Mouse (Mus musculus) embryonic facial prominence, embryonic 12.5 days (tissue): ENCODE data around the gene Naip1. TPM values are rescaled to one million over a fixed set of nuclear protein-coding genes. Genes with fewer than 3 reads are reported as not detected.
"Not testable (repeated sequence)": the region's sequence is repeated elsewhere in the genome, so short reads cannot be mapped to it uniquely, and the experiment has no call there.

Experiments
- ATAC-seq: fragments of 200-750 bp; cut with Nextera tagmentation; 2 replicates; pipeline ENCODE4 v1.8.0; 2017; ENCODE audit not compliant: insufficient number of reproducible peaks, insufficient read depth, low FRiP score, low TSS enrichment
- H3K27ac ChIP-seq: fragments of 300-500 bp; sonication (generic); 2 replicates; pipeline ENCODE4 v1.5.1; 2016; ENCODE audit warnings: mild to moderate bottlenecking
- H3K27me3 ChIP-seq: fragments of 300-500 bp; sonication (generic); 2 replicates; pipeline ENCODE4 v1.6.1; 2016; ENCODE audit warnings: mild to moderate bottlenecking, moderate library complexity
- H3K36me3 ChIP-seq: fragments of 300-500 bp; sonication (generic); 2 replicates; pipeline ENCODE4 v1.6.1; 2016; ENCODE audit warnings: mild to moderate bottlenecking
- H3K4me1 ChIP-seq: fragments of 300-500 bp; sonication (generic); 2 replicates; pipeline ENCODE4 v1.6.1; 2016
- H3K4me2 ChIP-seq: fragments of 300-500 bp; sonication (generic); replicated peaks from 2 replicates; pipeline ENCODE4 v1.6.1; 2016; ENCODE audit warnings: mild to moderate bottlenecking, moderate library complexity
- H3K4me3 ChIP-seq: fragments of 300-500 bp; sonication (generic); 2 replicates; pipeline ENCODE4 v1.5.1; 2016; ENCODE audit warnings: mild to moderate bottlenecking
- H3K9ac ChIP-seq: fragments of 300-500 bp; sonication (generic); 2 replicates; pipeline ENCODE4 v1.6.1; 2016; ENCODE audit warnings: mild to moderate bottlenecking, moderate library complexity
- H3K9me3 ChIP-seq: fragments of 300-500 bp; sonication (generic); 2 replicates; pipeline ENCODE4 v1.6.1; 2016; ENCODE audit warnings: mild to moderate bottlenecking, moderate library complexity
- WGBS: fragments of 180-500 bp; shearing (Covaris S2); methylation state at CpG from one replicate; pipeline ENCODE4 v1.1.7; 2016; 5-methylcytosine and 5-hydroxymethylcytosine counted together
- polyA plus RNA-seq: library from polyadenylated mRNA; unstranded; fragments of >200 nt; fragmentation: Nextera tagmentation; extraction: Ambion mirVana; gene quantifications from 2 replicates; pipeline ENCODE4 v1.2.1, GENCODE M21; 2016

Naip1 gene
- polyA plus RNA-seq: not detected in 2 replicates

DNA sequence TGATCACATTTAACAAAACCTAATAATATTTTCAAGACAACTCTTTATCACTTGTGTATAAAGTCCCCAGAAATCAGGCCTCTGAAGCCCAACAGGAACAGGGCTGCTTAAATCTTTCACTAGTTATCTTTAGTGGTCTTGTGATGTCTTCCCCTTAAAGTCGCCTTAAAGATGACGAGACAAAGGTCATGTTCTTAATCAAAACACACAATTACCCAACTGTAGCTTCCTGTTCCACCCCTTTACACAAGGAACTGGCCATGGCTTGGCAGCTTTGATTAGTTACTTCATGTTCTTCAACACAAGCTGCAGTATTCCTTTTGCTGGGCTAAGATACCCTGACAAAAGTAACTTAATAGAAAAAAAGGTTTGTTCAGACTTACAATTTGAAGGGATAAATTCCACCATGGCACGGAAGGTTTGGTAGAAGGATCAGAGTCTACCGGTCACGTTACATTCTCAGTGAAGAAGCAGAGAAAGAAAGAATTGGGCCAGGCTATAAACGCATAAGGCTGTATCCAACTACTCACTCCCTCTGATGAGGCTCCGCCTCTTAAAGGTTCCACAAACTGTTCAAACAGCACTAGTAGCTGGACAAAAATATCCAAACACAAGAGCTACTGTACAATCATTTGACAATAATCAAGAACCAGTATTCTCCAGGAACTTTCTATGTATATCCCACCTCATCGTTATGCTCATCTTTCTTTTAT is at the start of gene Naip1:
Gene Naip1, minus strand, starts transcription at position 455 of the 713 bp plus-strand sequence.
- ATAC-seq, H3K27ac ChIP-seq, H3K9me3 ChIP-seq, H3K27me3 ChIP-seq, H3K4me1 ChIP-seq, H3K9ac ChIP-seq, H3K4me2 ChIP-seq, H3K4me3 ChIP-seq, H3K36me3 ChIP-seq: not testable (repeated sequence)
- 79% methylated on average over 8 of the region's 8 CpGs for WGBS

DNA sequence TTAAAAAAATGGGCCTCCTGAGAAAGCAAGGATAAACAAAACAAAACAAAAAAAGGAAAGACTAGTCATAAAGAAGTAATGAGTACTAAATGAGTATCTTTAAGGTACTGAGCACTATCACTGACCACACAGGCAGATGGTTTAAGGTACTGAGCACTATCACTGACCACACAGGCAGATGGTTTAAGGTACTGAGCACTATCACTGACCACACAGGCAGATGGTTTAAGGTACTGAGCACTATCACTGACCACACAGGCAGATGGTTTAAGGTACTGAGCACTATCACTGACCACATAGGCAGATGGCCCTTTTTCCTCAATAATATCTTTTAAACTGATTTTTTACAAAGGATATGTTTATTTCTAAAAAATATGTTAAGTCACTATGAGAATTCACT is 47.0 kb upstream of the Naip1 start:
- H3K4me2 ChIP-seq, H3K27ac ChIP-seq, H3K9ac ChIP-seq, ATAC-seq, H3K36me3 ChIP-seq, H3K27me3 ChIP-seq, H3K4me1 ChIP-seq, H3K9me3 ChIP-seq, H3K4me3 ChIP-seq: not testable (repeated sequence)

DNA sequence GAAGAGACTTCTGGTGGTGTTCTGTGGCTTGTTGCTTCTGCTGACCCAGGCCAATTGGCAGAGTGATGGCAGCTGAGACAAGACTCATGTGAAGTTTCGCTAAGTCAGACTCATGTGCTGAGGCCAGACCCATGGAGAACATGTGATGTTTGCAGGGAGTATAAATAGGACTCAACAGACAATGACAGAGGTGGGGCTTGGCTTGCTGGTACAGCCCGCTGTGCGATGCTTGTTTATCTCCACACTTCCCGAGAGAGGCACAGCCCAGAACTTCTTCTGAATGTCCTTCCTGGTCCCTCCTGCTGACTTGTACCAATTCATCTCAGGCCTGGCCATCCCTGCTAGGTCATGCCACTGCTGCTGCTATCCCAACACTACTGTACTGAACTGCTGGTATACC is 42.7 kb upstream of the Naip1 start:
- no peaks in the 10 kb centered on the region for H3K36me3 ChIP-seq
- no peak overlapping the region for H3K27ac ChIP-seq
- H3K4me3 ChIP-seq: no peak overlapping the region
- no peak for ATAC-seq
- H3K4me2 ChIP-seq: no peak overlapping the region
- H3K9me3 ChIP-seq: no peaks in the 10 kb centered on the region
- no peaks in the 10 kb centered on the region for H3K27me3 ChIP-seq
- 83% methylated on average over 4 of the region's 4 CpGs for WGBS
- peaks cover 7% of the 10 kb centered on the region for H3K4me1 ChIP-seq
- H3K9ac ChIP-seq: no peak overlapping the region

DNA sequence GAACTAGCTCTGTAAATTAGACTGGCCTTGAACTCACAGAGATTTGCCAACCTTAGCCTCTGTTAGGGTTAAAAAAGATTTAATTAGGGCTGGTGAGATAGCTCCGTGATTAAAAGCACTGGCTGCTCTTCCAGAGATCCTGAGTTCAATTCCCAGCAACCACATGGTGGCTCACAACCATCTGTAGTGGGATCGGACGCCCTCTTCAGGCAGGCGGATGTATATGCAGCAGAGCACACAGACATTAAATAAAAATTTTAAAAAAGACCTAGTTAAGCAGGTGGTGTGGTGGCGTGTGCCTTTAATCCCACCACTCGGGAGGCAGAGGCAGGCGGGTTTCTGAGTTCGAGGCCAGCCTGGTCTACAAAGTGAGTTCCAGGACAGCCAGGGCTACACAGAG is 41.7 kb upstream of the Naip1 start:
- H3K4me2 ChIP-seq, H3K9me3 ChIP-seq, H3K27me3 ChIP-seq, H3K36me3 ChIP-seq, H3K27ac ChIP-seq, H3K4me3 ChIP-seq, H3K4me1 ChIP-seq, ATAC-seq, H3K9ac ChIP-seq: not testable (repeated sequence)
- WGBS: 60% methylated on average over 8 of the region's 8 CpGs

DNA sequence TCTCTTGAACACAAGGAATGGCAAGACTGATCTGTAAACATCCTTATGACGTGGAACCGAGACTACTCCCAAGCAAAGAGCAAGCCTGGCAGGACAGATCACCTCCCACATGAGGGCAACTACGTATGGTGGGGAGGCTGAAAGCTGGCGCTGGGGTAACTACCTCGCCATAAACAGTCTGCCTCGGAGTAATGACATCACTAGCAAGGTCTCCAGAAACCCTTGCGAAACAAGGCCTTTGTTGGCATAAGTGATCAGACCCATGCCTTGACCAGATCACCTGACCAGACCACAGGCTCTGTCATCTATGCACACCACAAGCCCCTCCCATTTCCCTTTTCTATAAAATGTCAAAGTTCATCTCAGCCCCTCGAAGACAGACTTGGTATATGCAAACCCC is 40.6 kb upstream of the Naip1 start:
- H3K27ac ChIP-seq: no peak overlapping the region
- H3K36me3 ChIP-seq: peaks cover 4% of the 10 kb centered on the region
- peaks cover 7% of the 10 kb centered on the region for H3K4me1 ChIP-seq
- no peaks in the 10 kb centered on the region for H3K27me3 ChIP-seq
- H3K4me2 ChIP-seq: no peak overlapping the region
- H3K9me3 ChIP-seq: no peaks in the 10 kb centered on the region
- no peak for ATAC-seq
- no peak overlapping the region for H3K9ac ChIP-seq
- no peak overlapping the region for H3K4me3 ChIP-seq
- 74% methylated on average over 8 of the region's 8 CpGs for WGBS

DNA sequence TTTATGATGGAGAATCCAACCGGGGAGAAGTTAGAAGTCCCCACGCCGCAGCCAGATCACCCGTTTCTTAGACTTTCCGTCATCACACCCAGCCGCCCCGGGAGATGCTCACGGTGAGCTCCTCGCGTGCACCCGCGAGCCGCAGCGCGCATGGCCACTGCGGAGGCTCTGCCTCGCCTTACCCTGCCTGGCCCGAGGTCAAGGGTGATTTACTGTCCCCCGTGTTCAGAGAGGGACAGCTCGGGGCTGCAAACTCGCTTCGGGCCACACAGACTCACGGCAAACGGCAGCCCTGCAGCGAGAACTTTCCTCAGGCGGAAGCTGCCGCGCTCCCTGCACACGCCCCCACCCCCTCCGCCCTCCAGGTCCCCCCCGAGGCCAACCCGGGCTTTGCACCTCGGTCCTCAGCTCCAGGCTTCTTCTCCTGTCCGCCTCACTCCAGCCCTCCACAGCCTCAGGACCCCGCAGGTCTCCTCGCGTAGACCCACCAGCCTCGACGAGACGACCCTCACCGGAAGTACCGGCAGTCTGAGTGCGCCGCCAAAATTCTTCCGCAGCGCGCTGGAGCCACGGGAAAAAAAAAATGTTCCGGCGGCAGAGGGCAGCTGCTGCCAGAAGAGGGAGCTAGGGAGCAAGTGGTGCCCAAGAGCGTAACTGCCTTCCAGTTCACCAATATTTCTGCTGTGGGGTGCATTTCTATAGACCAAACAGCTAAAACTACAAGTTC is 39.6 kb upstream of the Naip1 start, which contains the start of gene Gtf2h2:
Gene Gtf2h2, minus strand, starts transcription at position 519 of the 727 bp plus-strand sequence.
- Histone ChIP-seq H3K4me1 (peaks cover 7% of the 10 kb centered on the region), H3K4me2 (peak within 1 kb of the TSS; percentile 71), H3K27me3 (no peaks in the 10 kb centered on the region), H3K36me3 (peaks cover 15% of the 10 kb centered on the region), H3K27ac (peak within 1 kb of the TSS; percentile 85), H3K4me3 (peak within 1 kb of the TSS; percentile 95), H3K9ac (peak within 1 kb of the TSS; percentile 87), H3K9me3 (no peaks in the 10 kb centered on the region)
- under 1% methylated on average over 51 of the region's 51 CpGs for WGBS
- peak; percentile 86 for ATAC-seq

DNA sequence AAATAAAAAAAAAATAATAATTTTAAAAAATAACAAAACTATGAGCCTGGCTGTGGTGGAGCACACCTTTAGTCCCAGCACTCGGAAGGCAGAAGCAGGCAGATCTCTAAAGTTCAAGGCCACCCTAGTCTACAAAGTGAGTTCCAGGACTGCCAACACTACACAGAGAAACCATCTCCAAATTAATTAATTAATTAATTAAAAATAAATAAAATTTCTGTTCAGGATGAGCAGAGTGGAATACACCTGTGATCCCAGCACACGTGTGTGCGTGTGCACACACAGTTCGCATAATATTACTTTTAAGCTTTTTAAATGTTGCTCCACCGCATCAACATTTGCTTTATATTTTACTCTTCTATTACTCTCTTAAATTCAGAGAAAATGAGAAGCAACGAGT is 39.0 kb upstream of the Naip1 start:
- Histone ChIP-seq H3K9ac (peak overlapping the region; percentile 87), H3K4me2 (peak overlapping the region; percentile 71), H3K4me3 (peak overlapping the region; percentile 95), H3K4me1 (peaks cover 7% of the 10 kb centered on the region), H3K36me3 (peaks cover 20% of the 10 kb centered on the region), H3K27me3 (no peaks in the 10 kb centered on the region), H3K9me3 (no peaks in the 10 kb centered on the region), H3K27ac (peak overlapping the region; percentile 85; the same call in 1 of the 2 replicates)
- 15% methylated on average over 6 of the region's 6 CpGs for WGBS
- no peak for ATAC-seq

DNA sequence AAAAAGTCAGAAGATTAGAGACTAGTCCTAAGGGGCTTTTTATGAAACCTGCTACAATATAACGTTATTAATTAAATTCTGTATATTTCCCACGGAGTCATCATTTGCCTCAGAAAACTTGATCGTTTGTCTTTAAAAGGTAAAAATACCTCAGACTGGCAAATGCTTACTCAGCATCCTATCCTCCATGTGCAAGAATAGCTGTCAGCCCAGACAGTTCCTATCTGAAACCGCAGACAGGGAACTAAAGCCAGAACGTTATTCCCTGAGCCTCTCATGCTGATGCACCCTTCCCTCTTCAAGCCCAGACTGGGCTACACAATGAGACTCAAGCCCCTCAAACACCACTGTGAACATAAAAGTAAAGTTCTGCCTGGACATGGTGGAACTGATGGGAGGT is 37.8 kb upstream of the Naip1 start:
- no peak overlapping the region for H3K4me2 ChIP-seq

DNA sequence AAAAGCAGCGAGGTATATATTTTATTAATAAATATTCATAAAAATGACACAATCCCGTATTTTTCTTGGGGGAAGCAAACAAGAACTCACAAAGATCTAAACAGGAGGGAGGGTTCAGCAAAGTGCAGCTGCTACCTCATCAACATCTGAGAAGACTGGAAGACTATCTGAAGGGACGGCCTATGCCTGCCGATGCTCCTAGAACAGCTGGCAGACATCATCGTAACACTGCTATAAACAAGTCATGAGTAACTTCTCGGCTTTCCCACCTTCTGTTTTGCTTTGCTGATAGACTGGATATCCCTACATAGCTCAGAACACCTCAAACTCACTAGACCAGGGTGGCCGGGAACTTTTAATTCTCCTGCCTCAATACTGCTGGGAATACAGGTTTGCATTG is 30.9 kb upstream of the Naip1 start:
- WGBS: 92% methylated on average over 7 of the region's 7 CpGs
- no peak overlapping the region for H3K9ac ChIP-seq
- H3K36me3 ChIP-seq: peaks cover 49% of the 10 kb centered on the region
- no peaks in the 10 kb centered on the region for H3K27me3 ChIP-seq
- no peak overlapping the region for H3K4me2 ChIP-seq
- no peak overlapping the region for H3K4me3 ChIP-seq
- H3K27ac ChIP-seq: no peak overlapping the region
- no peaks in the 10 kb centered on the region for H3K4me1 ChIP-seq
- H3K9me3 ChIP-seq: no peaks in the 10 kb centered on the region
- no peak for ATAC-seq

More for the DNA sequence above, 37.8 kb upstream of the Naip1 start:
- peaks cover 24% of the 10 kb centered on the region for H3K36me3 ChIP-seq
- no peak overlapping the region for H3K27ac ChIP-seq
- 88% methylated on average over 5 of the region's 5 CpGs for WGBS
- no peak for ATAC-seq
- H3K9me3 ChIP-seq: no peaks in the 10 kb centered on the region
- H3K4me1 ChIP-seq: peaks cover 7% of the 10 kb centered on the region
- H3K4me3 ChIP-seq: no peak overlapping the region
- no peaks in the 10 kb centered on the region for H3K27me3 ChIP-seq
- no peak overlapping the region for H3K9ac ChIP-seq

DNA sequence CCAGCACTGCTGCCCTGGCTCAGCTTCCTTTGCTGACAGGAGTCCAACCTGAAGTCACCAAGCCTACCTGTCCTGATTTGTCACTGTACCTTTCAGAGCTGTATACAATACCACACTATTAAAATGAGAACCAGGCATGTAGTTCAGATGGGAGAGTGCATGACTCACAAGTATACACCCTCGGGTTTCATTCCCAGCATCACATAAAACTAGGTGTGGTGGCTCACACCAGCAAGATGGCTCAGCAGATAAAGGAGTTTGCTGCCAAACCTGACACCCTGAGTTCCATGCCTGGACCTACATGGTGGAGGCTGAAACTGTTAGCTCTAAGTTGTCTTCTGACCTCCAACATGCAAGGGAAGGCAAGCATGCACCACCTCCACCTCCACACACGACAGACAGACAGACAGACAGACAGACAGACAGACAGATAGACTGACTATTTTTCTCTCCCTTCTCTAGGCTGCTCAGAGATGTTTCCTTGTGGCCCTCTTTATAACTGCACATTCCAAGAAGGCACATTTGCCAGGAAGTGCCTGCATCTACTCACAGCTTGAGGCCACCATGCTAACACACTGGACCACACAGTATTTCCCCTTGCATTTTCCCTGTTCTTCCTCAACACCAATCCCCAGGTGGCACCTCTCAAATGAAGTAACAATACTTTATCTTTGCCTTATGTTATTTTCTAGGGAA is 11.0 kb upstream of the Naip1 start:
- 87% methylated on average over 2 of the region's 2 CpGs for WGBS
- Histone ChIP-seq H3K4me1 (no peaks in the 10 kb centered on the region), H3K9me3 (no peaks in the 10 kb centered on the region), H3K27ac (no peak overlapping the region), H3K9ac (no peak overlapping the region), H3K27me3 (no peaks in the 10 kb centered on the region), H3K4me3 (no peak overlapping the region), H3K36me3 (peaks cover 50% of the 10 kb centered on the region), H3K4me2 (no peak overlapping the region)
- ATAC-seq: no peak

DNA sequence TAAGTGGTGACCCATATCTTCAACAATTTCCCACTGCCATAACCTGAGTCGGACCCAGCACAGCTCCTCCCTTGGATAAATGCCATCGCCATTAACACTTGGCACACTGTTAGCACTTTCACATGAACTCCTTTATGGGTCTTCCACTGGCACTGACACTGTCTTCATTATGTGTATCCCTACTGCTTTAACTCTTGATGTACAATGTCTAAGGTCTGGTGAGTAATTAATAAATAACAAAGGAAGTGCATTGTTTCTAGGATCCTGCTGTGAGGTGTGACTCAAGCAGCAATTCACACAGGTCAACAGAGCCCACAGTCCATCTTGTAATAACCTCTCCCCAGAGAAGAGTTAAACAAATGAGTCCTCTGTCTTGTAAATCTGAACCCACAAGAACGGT is 8.7 kb upstream of the Naip1 start:
- Histone ChIP-seq H3K36me3 (peaks cover 30% of the 10 kb centered on the region), H3K9me3 (no peaks in the 10 kb centered on the region)
- WGBS: 77% methylated on average over 3 of the region's 3 CpGs

DNA sequence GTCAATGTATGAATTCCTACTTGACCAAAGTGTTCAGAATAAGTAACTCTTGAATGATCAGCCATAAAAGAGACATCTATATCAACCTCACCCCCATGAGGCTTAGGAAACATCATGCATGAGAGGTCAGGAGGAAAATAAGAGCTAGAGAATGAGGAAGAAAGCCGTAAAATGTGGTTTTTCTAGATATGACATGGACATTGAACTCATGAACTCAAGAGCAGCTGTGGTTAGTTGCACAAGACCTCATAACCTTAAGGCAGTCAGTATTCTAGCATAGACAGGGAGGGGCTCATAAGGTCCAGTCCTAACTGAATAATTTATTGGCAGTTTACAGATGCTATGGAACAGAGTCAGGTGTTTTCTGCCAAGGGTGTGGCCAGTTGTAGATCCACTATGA is 3.2 kb downstream of the Naip1 start:
- Histone ChIP-seq H3K9me3 (no peaks in the 10 kb centered on the region), H3K27ac (no peak overlapping the region), H3K36me3 (no peaks in the 10 kb centered on the region), H3K4me3 (no peak overlapping the region), H3K4me2 (no peak overlapping the region), H3K27me3 (no peaks in the 10 kb centered on the region), H3K4me1 (no peaks in the 10 kb centered on the region), H3K9ac (no peak overlapping the region)
- no peak for ATAC-seq
- WGBS: 85% methylated on average over 1 of the region's 1 CpGs

More for the DNA sequence above, 8.7 kb upstream of the Naip1 start:
- Histone ChIP-seq H3K4me3 (no peak overlapping the region), H3K27me3 (no peaks in the 10 kb centered on the region), H3K4me2 (no peak overlapping the region), H3K4me1 (no peaks in the 10 kb centered on the region), H3K27ac (no peak overlapping the region), H3K9ac (no peak overlapping the region)
- no peak for ATAC-seq
